ENCODE assay signal across 12 mouse cellular contexts in genomic region chr12:27254125-27254524, GRCm38 (mm10).
A peak's percentile ranks its signal among the peaks of the same experiment; 100 is the strongest.
DNase-seq lines count a peak whose midpoint lies in the region; ATAC-seq and TF ChIP-seq lines count a peak whose summit lies in the region.
"Had no signal": no experiment of that assay in that cellular context is flagged by ENCODE, and none has a peak within 500 bp of the region (broad histone marks: within the 10 kb centered on the region; RNA-seq: fewer than 3 reads in every experiment).

No protein-coding gene starts in this region.

- H3K4me1 ChIP-seq in lung, embryonic 16.5 days (replicated peaks; ENCODE audit: control insufficient read depth, insufficient read depth, low read length) = no peaks in the 10 kb centered on the region
- H3K4me1 ChIP-seq in kidney, embryonic 16.5 days (ENCODE audit: insufficient read depth, low read length) = peaks cover 5% of the 10 kb centered on the region; the same call in 1 of the 2 replicates

- DNase-seq in cerebellum, postnatal 25 days = peak; percentile 20 to 42
- DNase-seq in cerebellum, adult 11 months = no peak
- DNase-seq in lung, adult 18-20 months = no peak
- DNase-seq in retina, embryonic 14.5 days (ENCODE audit: low spot score) = no peak
- no peak for DNase-seq in MN1 (ENCODE audit: low spot score)
- DNase-seq: cerebellum, adult 8-10 months; right cerebral cortex, adult 18-20 months had no signal

- ATAC-seq in lung, embryonic 16.5 days (ENCODE audit: low read depth) = peak; percentile 60; the same call in 1 of the 2 replicates
- peak; percentile 54; the same call in 1 of the 2 replicates for ATAC-seq in kidney, embryonic 16.5 days (ENCODE audit: low FRiP score, low TSS enrichment)

- H3ac ChIP-seq in myocyte (ENCODE audit: control insufficient read depth, insufficient read length) = no peak overlapping the region

- WGBS in lung, embryonic 16.5 days = 17% methylated on average over 3 of the region's 3 CpGs
- 15% methylated on average over 3 of the region's 3 CpGs for WGBS in kidney, embryonic 16.5 days

- no peak overlapping the region for H3K9ac ChIP-seq in lung, embryonic 16.5 days (ENCODE audit: low read length)
- H3K9ac ChIP-seq in kidney, embryonic 16.5 days (replicated peaks; ENCODE audit: low read length) = no peak overlapping the region
- H3K9ac ChIP-seq: liver, embryonic 14.5 days had no signal

- no peak overlapping the region for H3K4me3 ChIP-seq in lung, embryonic 16.5 days (ENCODE audit: low read length)
- no peak overlapping the region for H3K4me3 ChIP-seq in kidney, embryonic 16.5 days (ENCODE audit: low read length)
- H3K4me3 ChIP-seq in myocyte = no peak overlapping the region
- H3K4me3 ChIP-seq: layer of hippocampus, adult 2 months had no signal

- no peak for TF ChIP-seq POLR2A in myocyte (IDR thresholded peaks at IDR 0.05; ENCODE audit: insufficient read length, low read depth)

- H3K79me2 ChIP-seq in myocyte (ENCODE audit: control insufficient read depth, insufficient read depth) = no peaks in the 10 kb centered on the region

- H3K9me3 ChIP-seq in lung, embryonic 16.5 days (ENCODE audit: control insufficient read depth, low read length) = no peaks in the 10 kb centered on the region
- no peaks in the 10 kb centered on the region for H3K9me3 ChIP-seq in kidney, embryonic 16.5 days (ENCODE audit: low read length)

- H3K27ac ChIP-seq in lung, embryonic 16.5 days (ENCODE audit: low read length) = no peak overlapping the region
- H3K27ac ChIP-seq in kidney, embryonic 16.5 days (ENCODE audit: low read length) = no peak overlapping the region
- H3K27ac ChIP-seq: layer of hippocampus, adult 2 months; liver, embryonic 14.5 days had no signal

- H3K4me2 ChIP-seq in lung, embryonic 16.5 days (ENCODE audit: low read depth, low read length) = no peak overlapping the region
- no peak overlapping the region for H3K4me2 ChIP-seq in kidney, embryonic 16.5 days (replicated peaks; ENCODE audit: low read depth, low read length)
- H3K4me2 ChIP-seq in myocyte (ENCODE audit: low read depth) = peak overlapping the region; percentile 18

- H3K36me3 ChIP-seq in lung, embryonic 16.5 days (ENCODE audit: control insufficient read depth, insufficient read depth, low read length) = no peaks in the 10 kb centered on the region
- H3K36me3 ChIP-seq in kidney, embryonic 16.5 days (ENCODE audit: insufficient read depth, low read length) = no peaks in the 10 kb centered on the region
- no peaks in the 10 kb centered on the region for H3K36me3 ChIP-seq in myocyte (ENCODE audit: control insufficient read depth, insufficient read depth)

- no peaks in the 10 kb centered on the region for H3K27me3 ChIP-seq in lung, embryonic 16.5 days (ENCODE audit: control insufficient read depth, insufficient read depth, low read depth, low read length)
- H3K27me3 ChIP-seq in kidney, embryonic 16.5 days (ENCODE audit: insufficient read depth, low read length) = no peaks in the 10 kb centered on the region
- no peaks in the 10 kb centered on the region for H3K27me3 ChIP-seq in myocyte (ENCODE audit: control insufficient read depth, insufficient read depth, insufficient read length)

TF ChIP-seq in myocyte, 11 proteins besides CTCF, POLR2A, EP300 and RAD21:
- TF ChIP-seq POLR2AphosphoS2 (IDR thresholded peaks at IDR 0.05; ENCODE audit: insufficient read length, low read depth) (no peak), MYOD1 (IDR thresholded peaks at IDR 0.05; ENCODE audit: control insufficient read depth in 1 of 3, insufficient read length in 2 of 3, low read depth in 2 of 3) (no peak), TCF12 (IDR thresholded peaks at IDR 0.05; ENCODE audit: insufficient read depth, poor library complexity, severe bottlenecking) (no peak), SRF (IDR thresholded peaks at IDR 0.05; ENCODE audit: control insufficient read depth, insufficient read length, low read depth) (no peak), MAX (IDR thresholded peaks at IDR 0.05; ENCODE audit: low read depth) (no peak), USF1 (IDR thresholded peaks at IDR 0.05; ENCODE audit: low read depth) (no peak), CEBPB (IDR thresholded peaks at IDR 0.05; ENCODE audit: insufficient read depth, poor library complexity, severe bottlenecking) (no peak), E2F4 (IDR thresholded peaks at IDR 0.05; ENCODE audit: insufficient read depth) (no peak), MYOG (IDR thresholded peaks at IDR 0.05; ENCODE audit: control insufficient read depth in 1 of 3, insufficient read depth in 1 of 3, insufficient read length in 2 of 3, low read depth in 2 of 3) (no peak), REST (IDR thresholded peaks at IDR 0.05; ENCODE audit: insufficient read depth, insufficient read length) (no peak), TCF3 (IDR thresholded peaks at IDR 0.05; ENCODE audit: insufficient read length, low read depth) (no peak)
TF ChIP-seq in myocyte: peak in this region for 0.

Comparison
In these comparisons a context has a peak if more than half of its experiments do, and no peak if none do; other contexts are left out.
1. DNase-seq: peak in cerebellum, postnatal 25 days (2 of 2); none in cerebellum, adult 11 months (single experiment), lung, adult 18-20 months (0 of 2), retina, embryonic 14.5 days (single experiment) and MN1 (single experiment).